Mouse (Mus musculus) frontal cortex, adult (tissue): ENCODE measurements around the gene Acadvl.
"Not testable (repeated sequence)": the region's sequence is repeated elsewhere in the genome, so short reads cannot be mapped to it uniquely, and the experiment has no call there.

Experiments used
- ATAC-seq: cut with Nextera tagmentation; 2 replicates; pipeline ENCODE4 v1.9.2; 2017; ENCODE audit warnings: mild to moderate bottlenecking, moderate library complexity, mixed read lengths; ENCODE audit not compliant: low TSS enrichment

Acadvl gene

DNA sequence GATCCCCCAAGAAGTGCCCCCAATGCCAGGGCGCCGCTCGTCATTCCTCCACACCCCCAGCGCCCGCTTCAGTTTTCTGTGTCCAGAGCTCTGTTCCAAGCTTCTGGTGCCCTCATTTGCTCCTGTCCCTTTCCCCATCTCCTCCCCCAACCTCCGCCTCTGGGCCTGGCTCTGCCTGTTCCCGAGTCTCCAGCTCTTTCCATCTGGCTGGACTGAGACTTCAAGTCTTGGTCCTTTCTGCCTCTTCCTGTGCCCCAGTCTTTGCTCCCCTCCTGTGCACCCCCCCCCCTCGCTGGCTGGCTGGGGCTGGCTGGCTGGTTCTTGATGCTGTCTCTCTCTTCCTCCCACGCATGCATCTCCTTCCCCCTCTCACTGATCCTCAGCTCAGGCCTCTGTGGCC, 12.2 kb upstream of the Acadvl start:
- 0 out of 2 replicates have a peak, but pooled peaks have one; percentile 5 for ATAC-seq

DNA sequence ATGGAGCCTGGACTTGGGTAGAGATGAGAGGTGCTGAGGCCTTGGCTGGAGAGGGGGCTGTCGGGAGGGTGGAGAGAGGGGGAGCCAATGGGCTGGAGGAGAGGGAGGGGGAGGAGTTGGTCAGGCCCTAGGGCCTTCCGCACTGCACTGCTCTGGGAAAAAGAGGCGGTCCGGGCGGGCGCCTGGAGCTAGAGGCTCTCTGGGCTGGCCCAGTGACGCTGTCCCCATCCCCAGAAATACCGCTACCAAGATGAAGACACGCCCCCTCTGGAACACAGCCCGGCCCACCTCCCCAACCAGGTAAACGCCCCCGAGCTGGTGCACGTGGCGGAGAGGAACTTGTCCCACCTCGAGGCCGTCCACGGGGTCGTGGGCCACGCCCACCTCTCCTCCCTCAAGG, 11.5 kb upstream of the Acadvl start:
- no peak for ATAC-seq

GRCm38 (mm10) chr11:70024151-70024514, 8.9 kb upstream of the Acadvl start:
- no peak for ATAC-seq

DNA sequence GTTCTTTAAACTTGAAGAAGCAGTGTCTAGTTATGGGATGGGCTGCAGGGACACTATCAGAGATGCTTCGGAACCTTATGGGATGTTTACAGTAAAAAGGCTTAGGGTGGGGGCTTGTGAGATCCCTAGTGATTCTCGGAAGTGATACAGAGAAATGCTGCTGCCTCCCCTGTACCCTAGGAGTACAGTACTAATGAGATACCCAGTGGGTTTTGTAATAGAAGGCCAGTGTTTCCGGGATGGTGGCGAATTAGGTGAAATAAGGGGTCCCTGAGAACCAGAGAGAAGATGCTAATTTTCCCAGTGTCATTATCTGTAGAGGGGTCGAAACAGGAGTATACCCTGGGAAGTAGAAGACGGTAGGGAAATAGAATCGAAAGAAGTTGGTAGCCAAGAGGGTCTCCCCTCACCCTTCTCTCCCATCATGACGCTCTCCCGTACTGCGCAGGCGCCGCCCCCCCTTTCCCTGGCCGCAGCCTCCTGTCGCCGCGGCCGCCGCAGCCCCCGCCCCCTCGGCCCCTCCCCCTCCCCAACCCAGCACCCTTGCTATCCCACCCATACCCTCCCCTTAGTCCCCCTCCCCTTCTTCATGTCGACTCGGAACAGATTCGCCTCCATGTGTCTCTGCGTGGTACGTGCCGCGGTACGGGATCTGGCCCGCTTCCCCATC, 8.4 kb upstream of the Acadvl start:
- no peak for ATAC-seq

- peak; percentile 32 for ATAC-seq
These were observed 6.3 kb upstream of the Acadvl start for GRCm38 (mm10) chr11:70021264-70022132.

DNA sequence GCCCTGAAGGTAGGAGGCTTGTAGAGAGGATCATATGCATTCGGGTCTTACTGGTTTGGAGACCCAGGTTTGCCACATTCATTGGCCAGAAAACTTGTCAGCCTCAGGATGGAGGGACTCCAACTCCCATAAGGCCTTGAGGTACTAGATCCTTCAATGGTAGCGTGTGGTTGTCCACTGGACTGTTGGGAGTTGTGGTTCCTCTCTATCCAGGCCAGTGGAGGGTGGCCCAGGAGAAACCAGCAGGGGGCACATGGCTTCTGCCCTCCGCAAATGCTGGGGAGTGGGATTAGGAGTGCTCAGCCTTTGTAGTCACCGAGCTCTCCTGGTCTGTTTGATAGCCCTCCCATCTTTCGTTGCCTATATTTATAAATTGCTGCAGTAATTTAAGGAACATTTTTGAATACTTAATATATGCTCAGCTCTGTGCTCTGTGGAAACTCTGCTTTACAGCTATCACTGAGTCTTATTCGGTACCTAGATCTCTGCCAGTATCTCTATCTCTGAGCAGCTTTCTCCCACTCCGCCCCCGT, 5.6 kb upstream of the Acadvl start:
- ATAC-seq, result peak; percentile 59

GRCm38 (mm10) chr11:70020022-70020631, 4.9 kb upstream of the Acadvl start:
- ATAC-seq, result no peak

DNA sequence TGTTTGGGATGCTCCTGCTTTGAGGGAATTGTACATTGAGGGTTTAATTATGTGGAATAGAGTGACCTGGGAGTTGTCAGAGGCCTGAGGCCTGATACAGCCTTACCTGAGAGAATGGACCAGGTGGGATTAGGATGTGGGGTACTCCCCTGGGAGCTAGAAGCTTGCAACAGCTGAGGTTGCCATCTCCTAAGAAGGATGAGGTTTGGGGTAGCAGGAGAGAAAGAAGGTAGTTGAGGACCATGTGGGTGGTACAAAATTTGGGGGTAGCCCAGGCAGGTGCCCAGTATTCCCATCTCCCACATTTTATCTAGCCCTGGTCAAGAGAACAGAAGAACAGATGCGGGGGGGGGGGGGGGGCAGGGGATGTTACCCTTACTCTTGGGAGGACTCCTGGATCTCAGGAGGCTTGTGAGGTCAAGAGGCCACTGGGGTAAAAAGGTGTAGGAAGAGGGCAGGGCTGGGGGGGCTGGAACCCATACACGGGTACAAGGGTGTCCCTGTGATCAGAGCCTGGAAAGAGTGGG, 4.3 kb upstream of the Acadvl start:
- no peak for ATAC-seq

GRCm38 (mm10) chr11:70018131-70018990, 3.1 kb upstream of the Acadvl start:
- ATAC-seq, result no peak; the same call in 1 of the 2 replicates

DNA sequence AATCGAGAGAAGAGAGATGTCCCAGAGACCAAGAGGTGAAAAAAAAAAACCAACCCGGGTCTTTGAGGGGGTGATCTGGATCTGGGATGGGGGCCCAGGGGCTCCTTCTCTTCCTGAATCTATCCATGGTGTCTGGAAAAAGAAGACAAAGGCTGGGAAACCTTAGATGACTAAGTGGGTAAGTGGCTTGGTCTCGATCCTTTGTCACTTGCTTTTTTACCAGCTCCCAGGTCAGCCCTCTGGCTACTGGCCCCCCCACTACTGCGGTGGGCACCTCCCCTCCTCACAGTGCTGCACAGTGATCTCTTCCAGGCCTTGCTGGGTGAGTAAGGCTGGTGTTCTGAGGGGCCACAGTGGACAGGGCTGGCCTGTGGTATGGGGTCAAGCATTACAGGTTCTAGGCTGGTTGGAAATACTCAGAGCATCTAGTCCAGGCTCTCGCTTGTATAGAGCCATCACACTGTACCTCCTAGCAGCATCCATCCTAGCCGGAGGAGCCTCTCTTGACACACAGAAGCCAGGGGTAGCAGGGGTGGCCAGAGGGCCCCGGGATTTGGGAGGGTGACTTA, 2.1 kb upstream of the Acadvl start:
- no peak for ATAC-seq

- ATAC-seq, result no peak
These were observed 1.5 kb upstream of the Acadvl start, which contains the start of gene Dlg4 for GRCm38 (mm10) chr11:70016669-70017068. Dlg4 (plus strand) TSS chr11:70016942.

- ATAC-seq, result not testable (repeated sequence)
These were observed 966 bp upstream of the Acadvl start for GRCm38 (mm10) chr11:70016177-70016576.

DNA sequence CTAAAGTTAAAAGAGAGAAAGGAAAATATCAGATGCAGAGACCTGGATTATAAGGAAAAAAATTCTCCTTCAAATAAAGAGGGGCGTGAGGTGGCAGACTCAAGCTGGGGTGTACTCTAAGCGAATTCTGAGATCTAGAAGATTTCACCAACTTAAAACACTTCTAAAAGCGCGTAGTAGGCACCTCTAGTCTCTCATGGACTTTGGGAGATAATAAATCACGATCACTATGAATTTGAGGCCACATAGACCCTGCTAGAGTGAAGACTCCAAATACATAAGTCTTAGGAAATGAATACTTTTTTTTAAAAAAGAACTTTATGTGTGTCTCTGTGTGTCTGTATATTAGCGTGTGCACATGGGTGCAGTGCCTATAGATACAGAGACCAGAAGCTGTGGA, 466 bp upstream of the Acadvl start:
- ATAC-seq, result no peak

GRCm38 (mm10) chr11:70014051-70014450, 1.2 kb downstream of the Acadvl start:
- ATAC-seq, result no peak

DNA sequence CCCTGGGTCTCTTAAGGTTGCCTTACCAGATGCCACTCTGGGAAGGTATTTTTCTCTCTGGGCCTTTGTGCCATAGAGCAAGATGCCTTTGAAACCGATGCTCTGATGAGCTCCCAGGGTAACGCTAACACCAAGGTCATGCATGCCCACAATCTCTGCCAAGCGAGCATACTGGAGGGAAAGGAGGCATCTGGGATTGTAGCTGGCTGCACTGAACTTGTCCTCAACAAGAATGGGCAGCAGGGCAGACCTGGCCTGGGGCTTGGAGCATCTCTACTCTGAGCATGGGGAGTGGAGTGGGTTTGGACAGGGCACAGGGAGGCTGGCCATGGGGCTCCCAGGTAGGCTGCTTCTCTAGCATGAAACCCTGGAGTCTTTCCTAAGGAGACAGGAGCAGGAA, 1.8 kb downstream of the Acadvl start:
- no peak for ATAC-seq

DNA sequence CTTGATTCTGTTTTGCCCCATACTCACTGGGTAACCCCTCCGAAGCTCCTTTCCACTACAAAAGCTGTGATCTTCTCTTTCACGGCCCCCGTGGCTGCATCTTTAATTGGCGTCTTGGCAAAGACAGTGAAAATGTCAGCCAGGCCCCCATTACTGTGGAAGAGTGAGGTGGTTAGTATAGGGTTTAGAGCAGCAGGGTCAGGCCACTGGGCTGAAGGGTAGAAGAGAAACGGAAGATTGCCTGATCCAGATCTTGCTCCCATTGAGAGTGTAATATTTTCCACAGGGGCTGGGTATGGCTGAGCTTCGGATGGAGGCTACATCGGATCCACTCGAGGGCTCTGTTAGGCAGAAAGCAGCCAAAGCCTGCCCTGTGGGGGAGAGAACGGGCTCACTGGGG, 2.3 kb downstream of the Acadvl start:
- no peak for ATAC-seq

GRCm38 (mm10) chr11:70010961-70011360, 4.2 kb downstream of the Acadvl start:
- ATAC-seq, result no peak

DNA sequence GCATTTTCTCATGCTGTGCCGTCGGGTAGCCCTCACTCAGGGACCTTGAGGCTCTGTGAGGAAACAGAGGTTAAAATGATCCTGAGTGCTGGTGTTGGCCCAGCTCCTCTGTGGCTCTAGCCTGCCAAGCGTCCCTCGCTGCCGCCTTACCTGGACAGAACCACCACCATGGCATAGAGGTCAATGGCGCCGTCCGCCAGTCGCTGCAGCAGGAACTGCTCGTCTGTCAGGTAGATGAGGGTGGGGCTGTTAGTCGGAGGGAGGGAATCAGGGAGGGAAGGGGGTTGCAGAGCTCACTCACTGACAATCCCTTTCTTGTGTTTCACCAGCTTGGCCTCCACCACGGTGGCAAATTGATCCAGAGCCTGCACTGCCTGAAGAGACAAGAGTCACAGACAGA, 4.7 kb downstream of the Acadvl start:
- ATAC-seq, result no peak

- no peak for ATAC-seq
These were observed 5.2 kb downstream of the Acadvl start for GRCm38 (mm10) chr11:70010033-70010432.

- ATAC-seq, result no peak
These were observed 9.7 kb downstream of the Acadvl start for GRCm38 (mm10) chr11:70005521-70005920.

GRCm38 (mm10) chr11:70002471-70002870, 12.7 kb downstream of the Acadvl start:
- no peak for ATAC-seq
